Mouse (Mus musculus): Measurements from ENCODE around the gene Mdga1. TPM values are rescaled to one million over a fixed set of nuclear protein-coding genes. Genes with fewer than 3 reads are reported as not detected.

Gene Mdga1
- polyA plus RNA-seq, 1 experiment: 4.5 TPM

GRCm38 (mm10) chr17:29819608-29820007 lies 150.3 kb downstream of the Mdga1 start:
- no peaks in the 10 kb centered on the region; the same call in 1 of the 2 replicates for H3K4me1 ChIP-seq (ENCODE audit: control insufficient read depth, insufficient read depth, low read length)
- WGBS: 83% methylated on average over 3 of the region's 3 CpGs
- TF ChIP-seq CTCF (IDR thresholded peaks at IDR 0.05; ENCODE audit: control insufficient read depth, insufficient read depth, low read length) (no peak), POLR2A (IDR thresholded peaks at IDR 0.05; ENCODE audit: borderline replicate concordance, control insufficient read depth, low read depth, low read length) (no peak)

GRCm38 (mm10) chr17:29818989-29819388 lies 150.9 kb downstream of the Mdga1 start:
- Histone ChIP-seq H3K4me1 (ENCODE audit: control insufficient read depth, insufficient read depth, low read length) (no peaks in the 10 kb centered on the region; the same call in 1 of the 2 replicates), H3K4me3 (replicated peaks; ENCODE audit: control insufficient read depth, low read depth, low read length) (no peak overlapping the region), H3K27ac (ENCODE audit: control insufficient read depth, insufficient read depth, low read depth, low read length, poor library complexity) (no peak overlapping the region)
- TF ChIP-seq CTCF (IDR thresholded peaks at IDR 0.05; ENCODE audit: control insufficient read depth, insufficient read depth, low read length) (no peak), POLR2A (IDR thresholded peaks at IDR 0.05; ENCODE audit: borderline replicate concordance, control insufficient read depth, low read depth, low read length) (no peak)
- WGBS: 84% methylated on average over 7 of the region's 7 CpGs

More at GRCm38 (mm10) chr17:29819608-29820007, 150.3 kb downstream of the Mdga1 start:
- no peak overlapping the region for H3K27ac ChIP-seq (ENCODE audit: control insufficient read depth, insufficient read depth, low read depth, low read length, poor library complexity)
- no peak overlapping the region for H3K4me3 ChIP-seq (replicated peaks; ENCODE audit: control insufficient read depth, low read depth, low read length)

- Histone ChIP-seq H3K4me3 (replicated peaks; ENCODE audit: control insufficient read depth, low read depth, low read length) (no peak overlapping the region), H3K27ac (ENCODE audit: control insufficient read depth, insufficient read depth, low read depth, low read length, poor library complexity) (no peak overlapping the region), H3K4me1 (ENCODE audit: control insufficient read depth, insufficient read depth, low read length) (no peaks in the 10 kb centered on the region; the same call in 1 of the 2 replicates)
- 76% methylated on average over 11 of the region's 11 CpGs for WGBS
- TF ChIP-seq POLR2A (IDR thresholded peaks at IDR 0.05; ENCODE audit: borderline replicate concordance, control insufficient read depth, low read depth, low read length): no peak
- TF ChIP-seq CTCF (IDR thresholded peaks at IDR 0.05; ENCODE audit: control insufficient read depth, insufficient read depth, low read length): no peak
These were observed 151.5 kb downstream of the Mdga1 start for GRCm38 (mm10) chr17:29818264-29818945.

GRCm38 (mm10) chr17:29814758-29815157 lies 155.1 kb downstream of the Mdga1 start:
- 92% methylated on average over 6 of the region's 6 CpGs for WGBS
- Histone ChIP-seq H3K4me1 (ENCODE audit: control insufficient read depth, insufficient read depth, low read length) (no peaks in the 10 kb centered on the region; the same call in 1 of the 2 replicates), H3K4me3 (replicated peaks; ENCODE audit: control insufficient read depth, low read depth, low read length) (no peak overlapping the region), H3K27ac (ENCODE audit: control insufficient read depth, insufficient read depth, low read depth, low read length, poor library complexity) (no peak overlapping the region)
- no peak for TF ChIP-seq CTCF (IDR thresholded peaks at IDR 0.05; ENCODE audit: control insufficient read depth, insufficient read depth, low read length)
- TF ChIP-seq POLR2A (IDR thresholded peaks at IDR 0.05; ENCODE audit: borderline replicate concordance, control insufficient read depth, low read depth, low read length): no peak

- Histone ChIP-seq H3K4me1 (ENCODE audit: control insufficient read depth, insufficient read depth, low read length) (no peaks in the 10 kb centered on the region; the same call in 1 of the 2 replicates), H3K27ac (ENCODE audit: control insufficient read depth, insufficient read depth, low read depth, low read length, poor library complexity) (no peak overlapping the region), H3K4me3 (replicated peaks; ENCODE audit: control insufficient read depth, low read depth, low read length) (no peak overlapping the region)
- WGBS: 24% methylated on average over 4 of the region's 4 CpGs
- no peak for TF ChIP-seq POLR2A (IDR thresholded peaks at IDR 0.05; ENCODE audit: borderline replicate concordance, control insufficient read depth, low read depth, low read length)
- TF ChIP-seq CTCF (IDR thresholded peaks at IDR 0.05; ENCODE audit: control insufficient read depth, insufficient read depth, low read length): no peak
These were observed 156.6 kb downstream of the Mdga1 start for GRCm38 (mm10) chr17:29813328-29813727.

- no peak overlapping the region for H3K4me3 ChIP-seq (replicated peaks; ENCODE audit: control insufficient read depth, low read depth, low read length)
- no peak overlapping the region for H3K27ac ChIP-seq (ENCODE audit: control insufficient read depth, insufficient read depth, low read depth, low read length, poor library complexity)
- no peaks in the 10 kb centered on the region for H3K4me1 ChIP-seq (ENCODE audit: control insufficient read depth, insufficient read depth, low read length)
- 79% methylated on average over 3 of the region's 3 CpGs for WGBS
- TF ChIP-seq POLR2A (IDR thresholded peaks at IDR 0.05; ENCODE audit: borderline replicate concordance, control insufficient read depth, low read depth, low read length) (no peak), CTCF (IDR thresholded peaks at IDR 0.05; ENCODE audit: control insufficient read depth, insufficient read depth, low read length) (no peak)
These were observed 166.3 kb downstream of the Mdga1 start for GRCm38 (mm10) chr17:29803545-29803944.

GRCm38 (mm10) chr17:29801358-29801757 lies 168.5 kb downstream of the Mdga1 start:
- TF ChIP-seq CTCF (IDR thresholded peaks at IDR 0.05; ENCODE audit: control insufficient read depth, insufficient read depth, low read length): peak; percentile 69
- no peak for TF ChIP-seq POLR2A (IDR thresholded peaks at IDR 0.05; ENCODE audit: borderline replicate concordance, control insufficient read depth, low read depth, low read length)

GRCm38 (mm10) chr17:29800096-29800455 lies 169.8 kb downstream of the Mdga1 start:
- no peaks in the 10 kb centered on the region for H3K4me1 ChIP-seq (ENCODE audit: control insufficient read depth, insufficient read depth, low read length)
- WGBS: 65% methylated on average over 6 of the region's 6 CpGs
- no peak for TF ChIP-seq CTCF (IDR thresholded peaks at IDR 0.05; ENCODE audit: control insufficient read depth, insufficient read depth, low read length)
- TF ChIP-seq POLR2A (IDR thresholded peaks at IDR 0.05; ENCODE audit: borderline replicate concordance, control insufficient read depth, low read depth, low read length): no peak

More at GRCm38 (mm10) chr17:29801358-29801757, 168.5 kb downstream of the Mdga1 start:
- 27% methylated on average over 4 of the region's 4 CpGs for WGBS
- no peak overlapping the region for H3K4me3 ChIP-seq (replicated peaks; ENCODE audit: control insufficient read depth, low read depth, low read length)
- no peaks in the 10 kb centered on the region for H3K4me1 ChIP-seq (ENCODE audit: control insufficient read depth, insufficient read depth, low read length)
- no peak overlapping the region for H3K27ac ChIP-seq (ENCODE audit: control insufficient read depth, insufficient read depth, low read depth, low read length, poor library complexity)

More at GRCm38 (mm10) chr17:29800096-29800455, 169.8 kb downstream of the Mdga1 start:
- Histone ChIP-seq H3K4me3 (replicated peaks; ENCODE audit: control insufficient read depth, low read depth, low read length) (no peak overlapping the region), H3K27ac (ENCODE audit: control insufficient read depth, insufficient read depth, low read depth, low read length, poor library complexity) (no peak overlapping the region)
